Mouse (Mus musculus) liver, embryonic 13.5 days (tissue): Measurements from ENCODE around the gene Vti1a. TPM values are rescaled to one million over a fixed set of nuclear protein-coding genes. Genes with fewer than 3 reads are reported as not detected.

Source experiments
- ATAC-seq: fragments of 200-750 bp; cut with Nextera tagmentation; 2 replicates; pipeline ENCODE4 v1.8.0; 2017; ENCODE audit warnings: low read depth, mild to moderate bottlenecking, moderate number of reproducible peaks, moderate library complexity
- DNase-seq: peaks from one replicate; pipeline ENCODE4 v3.0.0; 2022
- H3K27ac ChIP-seq: fragments of 300-500 bp; sonication (generic); 2 replicates; pipeline ENCODE4 v1.5.1; 2015; ENCODE audit warnings: moderate library complexity, mild to moderate bottlenecking, inconsistent platforms
- H3K27me3 ChIP-seq: fragments of 300-500 bp; sonication (generic); 2 replicates; pipeline ENCODE4 v1.6.1; 2015; ENCODE audit warnings: mild to moderate bottlenecking, inconsistent platforms
- H3K36me3 ChIP-seq: fragments of 300-500 bp; sonication (generic); 2 replicates; pipeline ENCODE4 v1.6.1; 2015; ENCODE audit warnings: mild to moderate bottlenecking, inconsistent platforms
- H3K4me1 ChIP-seq: fragments of 300-500 bp; sonication (generic); replicated peaks from 2 replicates; pipeline ENCODE4 v1.6.1; 2015; ENCODE audit warnings: inconsistent platforms
- H3K4me2 ChIP-seq: fragments of 300-500 bp; sonication (generic); 2 replicates; pipeline ENCODE4 v1.6.1; 2015; ENCODE audit warnings: inconsistent platforms, mild to moderate bottlenecking, moderate library complexity
- H3K4me3 ChIP-seq: fragments of 300-500 bp; sonication (generic); replicated peaks from 2 replicates; pipeline ENCODE4 v1.5.1; 2015; ENCODE audit warnings: mild to moderate bottlenecking, inconsistent platforms
- H3K9ac ChIP-seq: fragments of 300-500 bp; sonication (generic); 2 replicates; pipeline ENCODE4 v1.6.1; 2015; ENCODE audit warnings: mild to moderate bottlenecking, inconsistent platforms
- H3K9me3 ChIP-seq: fragments of 300-500 bp; sonication (generic); replicated peaks from 2 replicates; pipeline ENCODE4 v1.6.1; 2016; ENCODE audit warnings: inconsistent platforms
- WGBS: fragments of 180-500 bp; shearing (Covaris S2); methylation state at CpG from one replicate; pipeline ENCODE4 v1.1.7; 2015; ENCODE audit not compliant: insufficient replicate concordance; 5-methylcytosine and 5-hydroxymethylcytosine counted together
- polyA plus RNA-seq: library from polyadenylated mRNA; unstranded; fragments of >200 nt; fragmentation: Nextera tagmentation; extraction: Ambion mirVana; gene quantifications from 2 replicates; pipeline ENCODE4 v1.2.1, GENCODE M21; 2015

The Vti1a gene
- polyA plus RNA-seq, 1 experiment from 2014 or later = 16.7 TPM

- no peak overlapping the region for H3K4me3 ChIP-seq
- H3K27me3 ChIP-seq = no peaks in the 10 kb centered on the region
- ATAC-seq (no peak), DNase-seq (no peak)
- H3K4me2 ChIP-seq = no peak overlapping the region
- H3K36me3 ChIP-seq = no peaks in the 10 kb centered on the region
- H3K9me3 ChIP-seq = no peaks in the 10 kb centered on the region
- H3K9ac ChIP-seq = no peak overlapping the region
- no peak overlapping the region for H3K27ac ChIP-seq
- peaks cover 14% of the 10 kb centered on the region for H3K4me1 ChIP-seq
- 81% methylated on average over 9 of the region's 9 CpGs for WGBS
Measured at GRCm38 (mm10) chr19:55523340-55523739, 207.2 kb downstream of the Vti1a start.

- Histone ChIP-seq H3K4me3 (no peak overlapping the region), H3K4me2 (no peak overlapping the region), H3K27ac (no peak overlapping the region), H3K9me3 (no peaks in the 10 kb centered on the region), H3K9ac (no peak overlapping the region), H3K4me1 (peaks cover 14% of the 10 kb centered on the region), H3K36me3 (no peaks in the 10 kb centered on the region), H3K27me3 (no peaks in the 10 kb centered on the region)
- 84% methylated on average over 7 of the region's 7 CpGs for WGBS
- DNase-seq (no peak), ATAC-seq (no peak)
Measured at GRCm38 (mm10) chr19:55524385-55524784, 208.3 kb downstream of the Vti1a start.

- DNase-seq (no peak), ATAC-seq (no peak)
- Histone ChIP-seq H3K9ac (no peak overlapping the region), H3K9me3 (no peaks in the 10 kb centered on the region), H3K4me1 (peaks cover 12% of the 10 kb centered on the region), H3K27ac (no peak overlapping the region), H3K4me2 (no peak overlapping the region), H3K27me3 (no peaks in the 10 kb centered on the region), H3K4me3 (no peak overlapping the region), H3K36me3 (no peaks in the 10 kb centered on the region)
- 74% methylated on average over 3 of the region's 3 CpGs for WGBS
Measured at GRCm38 (mm10) chr19:55525056-55525455, 209.0 kb downstream of the Vti1a start.

GRCm38 (mm10) chr19:55526717-55527235 lies 210.7 kb downstream of the Vti1a start:
- no peak overlapping the region for H3K4me3 ChIP-seq
- H3K27me3 ChIP-seq = no peaks in the 10 kb centered on the region
- H3K27ac ChIP-seq = no peak overlapping the region
- H3K9ac ChIP-seq = no peak overlapping the region
- no peak overlapping the region for H3K4me2 ChIP-seq
- H3K36me3 ChIP-seq = no peaks in the 10 kb centered on the region
- no peaks in the 10 kb centered on the region for H3K9me3 ChIP-seq
- DNase-seq (no peak), ATAC-seq (no peak)
- 53% methylated on average over 2 of the region's 2 CpGs for WGBS
- H3K4me1 ChIP-seq = no peaks in the 10 kb centered on the region

GRCm38 (mm10) chr19:55530041-55530440 lies 213.9 kb downstream of the Vti1a start:
- no peaks in the 10 kb centered on the region for H3K27me3 ChIP-seq
- ATAC-seq (no peak), DNase-seq (no peak)
- H3K27ac ChIP-seq = no peak overlapping the region
- H3K4me2 ChIP-seq = no peak overlapping the region
- 66% methylated on average over 3 of the region's 3 CpGs for whole genome bisulfite sequencing
- no peaks in the 10 kb centered on the region for H3K36me3 ChIP-seq
- H3K9me3 ChIP-seq = no peaks in the 10 kb centered on the region
- no peaks in the 10 kb centered on the region for H3K4me1 ChIP-seq
- no peak overlapping the region for H3K4me3 ChIP-seq
- H3K9ac ChIP-seq = no peak overlapping the region

- H3K4me3 ChIP-seq = no peak overlapping the region
- no peak overlapping the region for H3K27ac ChIP-seq
- ATAC-seq (no peak), DNase-seq (no peak)
- H3K4me2 ChIP-seq = no peak overlapping the region
- H3K9me3 ChIP-seq = no peaks in the 10 kb centered on the region
- H3K4me1 ChIP-seq = no peaks in the 10 kb centered on the region
- no peak overlapping the region for H3K9ac ChIP-seq
- no peaks in the 10 kb centered on the region for H3K27me3 ChIP-seq
- H3K36me3 ChIP-seq = no peaks in the 10 kb centered on the region
- WGBS = 81% methylated on average over 3 of the region's 3 CpGs
Measured at GRCm38 (mm10) chr19:55532681-55533080, 216.6 kb downstream of the Vti1a start.

- DNase-seq (no peak), ATAC-seq (no peak)
- no peak overlapping the region for H3K4me2 ChIP-seq
- H3K9me3 ChIP-seq = no peaks in the 10 kb centered on the region
- 84% methylated on average over 7 of the region's 7 CpGs for WGBS
- no peak overlapping the region for H3K27ac ChIP-seq
- H3K36me3 ChIP-seq = no peaks in the 10 kb centered on the region
- H3K4me3 ChIP-seq = no peak overlapping the region
- no peak overlapping the region for H3K9ac ChIP-seq
- no peaks in the 10 kb centered on the region for H3K27me3 ChIP-seq
- no peaks in the 10 kb centered on the region for H3K4me1 ChIP-seq
Measured at GRCm38 (mm10) chr19:55536273-55536937, 220.3 kb downstream of the Vti1a start.

- H3K4me3 ChIP-seq = no peak overlapping the region
- no peaks in the 10 kb centered on the region for H3K36me3 ChIP-seq
- H3K9me3 ChIP-seq = no peaks in the 10 kb centered on the region
- DNase-seq (no peak), ATAC-seq (no peak)
- WGBS = 58% methylated on average over 6 of the region's 6 CpGs
- no peak overlapping the region for H3K27ac ChIP-seq
- no peak overlapping the region for H3K4me2 ChIP-seq
- no peaks in the 10 kb centered on the region for H3K27me3 ChIP-seq
- no peaks in the 10 kb centered on the region for H3K4me1 ChIP-seq
- no peak overlapping the region for H3K9ac ChIP-seq
Measured at GRCm38 (mm10) chr19:55537691-55538090, 221.6 kb downstream of the Vti1a start.

- H3K9me3 ChIP-seq = no peaks in the 10 kb centered on the region
- peaks cover 19% of the 10 kb centered on the region for H3K4me1 ChIP-seq
- H3K36me3 ChIP-seq = no peaks in the 10 kb centered on the region
- no peaks in the 10 kb centered on the region for H3K27me3 ChIP-seq
- 76% methylated on average over 5 of the region's 5 CpGs for WGBS
- H3K4me3 ChIP-seq = no peak overlapping the region
- DNase-seq (no peak), ATAC-seq (no peak)
- no peak overlapping the region for H3K9ac ChIP-seq
- no peak overlapping the region for H3K27ac ChIP-seq
- no peak overlapping the region for H3K4me2 ChIP-seq
Measured at GRCm38 (mm10) chr19:55541641-55542040, 225.5 kb downstream of the Vti1a start.

GRCm38 (mm10) chr19:55542461-55542860 lies 226.4 kb downstream of the Vti1a start:
- H3K27me3 ChIP-seq = no peaks in the 10 kb centered on the region
- no peaks in the 10 kb centered on the region for H3K36me3 ChIP-seq
- 68% methylated on average over 6 of the region's 6 CpGs for WGBS
- ATAC-seq = no peak
- no peak overlapping the region for H3K4me3 ChIP-seq
- H3K9me3 ChIP-seq = no peaks in the 10 kb centered on the region
- no peak overlapping the region for H3K9ac ChIP-seq
- no peak for DNase-seq
- peaks cover 19% of the 10 kb centered on the region for H3K4me1 ChIP-seq
- H3K27ac ChIP-seq = no peak overlapping the region
- no peak overlapping the region for H3K4me2 ChIP-seq

- Histone ChIP-seq H3K27me3 (no peaks in the 10 kb centered on the region), H3K9me3 (no peaks in the 10 kb centered on the region), H3K36me3 (no peaks in the 10 kb centered on the region), H3K4me3 (no peak overlapping the region), H3K27ac (no peak overlapping the region), H3K9ac (no peak overlapping the region), H3K4me1 (peaks cover 25% of the 10 kb centered on the region), H3K4me2 (no peak overlapping the region)
- DNase-seq (no peak), ATAC-seq (no peak)
- WGBS = 77% methylated on average over 9 of the region's 9 CpGs
Measured at GRCm38 (mm10) chr19:55543188-55543587, 227.1 kb downstream of the Vti1a start.

- ATAC-seq = no peak
- DNase-seq = no peak
- H3K27ac ChIP-seq = no peak overlapping the region
Measured at GRCm38 (mm10) chr19:55544498-55544897, 228.4 kb downstream of the Vti1a start.

More at GRCm38 (mm10) chr19:55544498-55544897, 228.4 kb downstream of the Vti1a start:
- WGBS = 27% methylated on average over 5 of the region's 5 CpGs
- Histone ChIP-seq H3K9me3 (no peaks in the 10 kb centered on the region), H3K4me3 (no peak overlapping the region), H3K9ac (no peak overlapping the region), H3K27me3 (no peaks in the 10 kb centered on the region), H3K4me1 (peaks cover 35% of the 10 kb centered on the region), H3K4me2 (no peak overlapping the region), H3K36me3 (no peaks in the 10 kb centered on the region)
